Mouse (Mus musculus): ENCODE results near the gene Zfp668.

The Zfp668 gene

DNA sequence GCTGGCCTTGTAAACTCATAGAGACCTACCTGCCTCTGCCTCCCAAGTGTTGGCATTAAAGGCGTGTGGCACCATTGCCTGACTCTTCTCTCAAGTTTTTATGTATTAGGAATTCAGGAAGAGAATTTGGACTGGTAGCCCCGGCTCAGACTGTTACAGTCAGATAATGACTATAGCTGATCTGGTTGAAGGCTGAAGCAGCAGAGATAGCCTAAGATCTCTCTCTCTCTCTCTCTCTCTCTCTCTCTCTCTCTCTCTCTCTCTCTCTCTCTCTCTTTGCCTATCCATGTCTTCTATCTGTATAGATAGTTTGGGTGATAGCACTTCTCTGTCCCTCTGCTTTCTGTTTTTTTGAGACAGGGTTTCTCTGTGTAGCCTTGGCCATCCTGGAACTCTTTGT, 25.1 kb upstream of the Zfp668 start:
- ChIA-PET POLR2A (no interaction called here), CTCF (no interaction called here)

- ChIA-PET CTCF (no interaction called here), POLR2A (interaction anchor here in 2 of 4 experiments (1.0 to 5.5 kb wide), 8 partner anchors 8 to 94 kb away, joined by 3 to 40 read pairs (median 8); partner anchors contain the start of genes Fus (in 1 of the 2), Kat8 (in 1 of the 2) and Prss53 (in 1 of the 2))
Measured at GRCm38 (mm10) chr7:127899997-127900396, 23.4 kb upstream of the Zfp668 start.

DNA sequence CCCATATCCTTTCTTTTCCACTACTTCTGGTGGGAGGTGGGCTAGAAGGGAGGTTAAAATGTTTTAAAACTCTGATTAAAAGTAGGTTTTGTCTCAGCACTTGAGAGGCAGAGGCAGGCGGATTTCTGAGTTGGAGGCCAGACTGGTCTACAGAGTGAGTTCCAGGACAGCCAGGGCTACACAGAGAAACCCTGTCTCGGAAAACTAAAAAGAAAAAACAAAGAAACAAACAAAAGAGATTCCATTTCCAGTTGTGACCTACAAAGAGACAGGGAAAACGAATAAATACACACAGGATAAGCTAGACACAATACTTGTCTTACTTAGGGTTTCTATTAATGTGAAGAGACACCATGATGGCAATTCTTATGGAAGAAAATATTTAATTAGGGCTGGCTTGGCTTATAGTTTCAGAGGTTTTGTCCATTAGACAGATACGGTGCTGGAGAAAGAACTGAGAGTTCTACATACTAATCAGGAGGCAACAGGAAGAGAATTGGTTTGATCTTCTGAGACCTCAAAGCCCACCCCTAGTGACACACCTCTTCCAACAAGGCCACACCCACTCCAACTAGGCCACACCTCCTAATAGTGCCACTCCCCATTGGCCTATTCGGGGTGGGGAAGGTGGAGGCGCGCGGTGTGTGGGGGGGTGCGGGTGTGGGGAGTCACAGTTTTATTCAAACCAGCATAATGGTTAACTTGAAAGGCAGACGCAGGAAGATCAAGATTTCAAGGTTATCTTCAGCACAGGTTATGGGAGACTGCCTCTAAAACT, 21.7 kb upstream of the Zfp668 start:
- ChIA-PET POLR2A (interaction anchor here in 3 of 4 experiments (0.6 to 5.5 kb wide), 20 partner anchors 8 to 121 kb away, joined by 3 to 40 read pairs (median 4); partner anchors contain the start of genes Kat8 (in 3 of the 3), Zfp646 (in 2 of the 3), Zfp668 (in 2 of the 3) and Fus (in 1 of the 3)), CTCF (no interaction called here)

- ChIA-PET POLR2A (interaction anchor here in 3 of 4 experiments (0.6 to 5.5 kb wide), 16 partner anchors 10 to 333 kb away, joined by 3 to 40 read pairs (median 4); partner anchors contain the start of genes Kat8 (in 3 of the 3), Zfp646 (in 2 of the 3), Zfp668 (in 2 of the 3) and Fus (in 1 of the 3)), CTCF (interaction anchor here in 3 of 4 experiments (0.6 to 3.4 kb wide), 3 partner anchors 14 to 24 kb away, joined by 3 to 23 read pairs (median 4); no protein-coding TSS in a partner anchor)
Measured at GRCm38 (mm10) chr7:127897542-127897941, 20.9 kb upstream of the Zfp668 start.

- POLR2A ChIA-PET: interaction anchor here (0.6 to 5.5 kb wide), 31 partner anchors 8 to 119 kb away, joined by 3 to 40 read pairs (median 5); partner anchors contain the start of genes Zfp668 (in 3 of the 4), Bckdk (in 2 of the 4), Fus (in 2 of the 4) and Zfp646 (in 2 of the 4)
- CTCF ChIA-PET: interaction anchor here in 3 of 4 experiments (0.6 to 3.4 kb wide), 8 partner anchors 9 to 221 kb away, joined by 3 to 23 read pairs (median 5); partner anchors contain the start of genes Zfp646 (in 1 of the 3) and Zfp668 (in 1 of the 3)
Measured at GRCm38 (mm10) chr7:127896384-127896783, 19.8 kb upstream of the Zfp668 start.

DNA sequence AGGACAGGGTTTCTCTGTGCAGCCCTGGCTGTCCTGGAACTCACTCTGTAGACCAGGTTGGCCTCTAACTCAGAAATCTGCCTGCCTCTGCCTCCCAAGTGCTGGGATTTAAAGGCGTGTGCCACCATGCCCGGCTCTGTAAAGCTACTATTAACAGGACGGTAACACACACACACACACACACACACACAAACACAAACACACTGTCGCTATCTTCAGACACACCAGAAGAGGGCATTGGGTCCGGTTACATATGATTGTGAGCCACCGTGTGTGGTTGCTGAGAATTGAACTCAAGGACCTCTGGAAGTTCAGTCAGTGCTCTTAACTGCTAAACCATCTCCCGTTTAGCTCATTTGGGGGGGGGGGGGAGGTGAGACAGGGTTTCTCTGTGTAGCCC, 19.3 kb upstream of the Zfp668 start:
- CTCF ChIA-PET: interaction anchor here (0.6 to 3.4 kb wide), 20 partner anchors 8 to 715 kb away, joined by 3 to 23 read pairs (median 4); partner anchors contain the start of genes Bckdk (in 2 of the 4), Zfp668 (in 2 of the 4), 9130023H24Rik (in 1 of the 4) and Armc5 (in 1 of the 4)

DNA sequence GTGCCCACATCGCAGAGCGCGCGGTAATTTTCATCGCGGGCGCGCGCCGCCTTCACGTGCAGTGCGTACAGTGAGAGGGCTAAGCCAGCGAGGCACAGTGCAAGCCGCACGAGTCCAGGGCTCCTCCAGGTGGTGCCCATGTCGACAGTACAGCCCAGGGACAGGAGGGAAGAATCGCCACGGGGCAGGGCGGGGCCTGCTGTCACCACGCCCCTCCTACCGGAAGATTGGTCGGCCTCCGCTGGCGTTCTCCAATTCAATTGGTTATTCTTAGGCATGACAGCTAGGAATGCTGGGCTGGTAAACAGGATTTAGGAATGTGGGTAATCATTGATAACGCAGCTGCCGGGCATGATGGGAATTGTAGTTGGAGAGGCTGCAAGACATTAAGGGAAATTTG, 18.8 kb upstream of the Zfp668 start, which contains the start of the genes Gm21974 and Vkorc1:
Gene Gm21974, minus strand, starts transcription at position 13 of the 400 bp plus-strand sequence.
Gene Vkorc1, minus strand, starts transcription at position 176 of the 400 bp plus-strand sequence.
- POLR2A ChIA-PET: interaction anchor here (0.7 to 5.5 kb wide), 61 partner anchors 8 to 566 kb away, joined by 3 to 40 read pairs (median 4); partner anchors contain the start of genes Zfp646 (in 4 of the 4), Kat8 (in 3 of the 4), Zfp668 (in 3 of the 4) and Bckdk (in 2 of the 4)

More for the DNA sequence above, 19.3 kb upstream of the Zfp668 start:
- POLR2A ChIA-PET: interaction anchor here (0.7 to 5.5 kb wide), 61 partner anchors 8 to 566 kb away, joined by 3 to 40 read pairs (median 4); partner anchors contain the start of genes Zfp646 (in 4 of the 4), Kat8 (in 3 of the 4), Zfp668 (in 3 of the 4) and Bckdk (in 2 of the 4)

GRCm38 (mm10) chr7:127894480-127894879, 17.9 kb upstream of the Zfp668 start:
- ChIA-PET CTCF (interaction anchor here in 3 of 4 experiments (0.7 to 3.4 kb wide), 8 partner anchors 9 to 237 kb away, joined by 3 to 23 read pairs (median 4); partner anchors contain the start of gene Bckdk (in 1 of the 3)), POLR2A (interaction anchor here in 2 of 4 experiments (1.0 to 5.5 kb wide), 24 partner anchors 7 to 78 kb away, joined by 3 to 40 read pairs (median 10); partner anchors contain the start of genes Bckdk (in 2 of the 2), Kat8 (in 2 of the 2), Zfp646 (in 2 of the 2) and Zfp668 (in 2 of the 2))

More for the DNA sequence above, 18.8 kb upstream of the Zfp668 start, which contains the start of the genes Gm21974 and Vkorc1:
- CTCF ChIA-PET: interaction anchor here (0.5 to 3.4 kb wide), 22 partner anchors 8 to 715 kb away, joined by 3 to 23 read pairs (median 5); partner anchors contain the start of genes Bckdk (in 2 of the 4), Zfp668 (in 2 of the 4), 9130023H24Rik (in 1 of the 4) and Armc5 (in 1 of the 4)

DNA sequence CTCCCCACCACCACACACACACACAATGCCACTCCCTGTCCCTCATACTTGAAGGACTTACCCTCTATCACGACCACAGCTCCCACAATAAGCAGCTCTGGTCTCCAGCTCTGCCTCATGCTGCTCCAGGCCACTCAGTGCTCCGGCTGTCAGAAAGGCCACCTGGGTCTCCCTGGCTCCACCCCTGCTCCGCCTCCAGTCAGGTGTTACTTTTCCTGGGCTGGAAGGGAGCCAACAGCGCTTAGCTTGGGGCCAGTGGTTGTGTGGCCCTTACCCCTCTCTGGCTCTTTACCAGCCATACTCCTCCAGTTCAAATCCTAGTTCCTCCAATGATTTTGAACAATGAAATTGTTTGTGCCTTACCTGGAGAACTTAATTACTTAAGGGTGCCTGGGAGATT, 14.2 kb upstream of the Zfp668 start, which contains the start of gene Prss53:
Gene Prss53, minus strand, starts transcription at position 173 of the 400 bp plus-strand sequence.
- CTCF ChIA-PET: interaction anchor here in 2 of 4 experiments (0.7 to 1.5 kb wide), 2 partner anchors 9 to 218 kb away, joined by 3 to 5 read pairs; no protein-coding TSS in a partner anchor
- POLR2A ChIA-PET: interaction anchor here in 3 of 4 experiments (0.6 to 7.8 kb wide), 24 partner anchors 8 to 1040 kb away, joined by 3 to 72 read pairs (median 4); partner anchors contain the start of genes Kat8 (in 2 of the 3), Zfp646 (in 2 of the 3), Hsd3b7 (in 1 of the 3) and Zfp668 (in 1 of the 3)

DNA sequence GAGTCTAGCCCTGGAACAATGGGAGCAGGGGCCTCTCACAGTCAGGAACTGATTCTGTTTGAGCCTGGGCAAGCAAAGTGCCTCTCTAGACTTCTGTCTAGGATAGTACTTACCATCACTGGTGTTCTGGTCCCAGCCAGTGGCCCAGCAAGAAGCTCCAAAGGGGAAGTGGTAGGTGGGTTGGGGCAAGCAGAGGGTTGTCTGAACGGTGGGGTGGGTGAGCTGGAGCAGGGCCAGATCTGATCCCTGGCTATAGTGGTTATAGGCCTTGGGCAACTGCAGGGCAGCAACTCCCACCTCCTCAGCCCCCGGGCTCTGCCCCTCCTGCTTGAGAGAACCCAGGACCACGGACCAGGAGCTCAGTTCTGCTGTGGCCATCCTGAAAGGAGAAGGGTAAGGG, 12.2 kb upstream of the Zfp668 start:
- ChIA-PET CTCF (interaction anchor here in 1 of 4 experiments (1.1 kb wide), 1 partner anchor 18 kb away, joined by 3 read pairs; no protein-coding TSS in a partner anchor), POLR2A (interaction anchor here (0.5 to 7.8 kb wide), 19 partner anchors 8 to 361 kb away, joined by 3 to 72 read pairs (median 4); partner anchors contain the start of genes Kat8 (in 2 of the 4), Zfp646 (in 2 of the 4), Zfp668 (in 2 of the 4) and Bckdk (in 1 of the 4))

GRCm38 (mm10) chr7:127887781-127888180, 11.2 kb upstream of the Zfp668 start:
- POLR2A ChIA-PET: interaction anchor here in 3 of 4 experiments (0.6 to 7.8 kb wide), 34 partner anchors 8 to 160 kb away, joined by 3 to 72 read pairs (median 5); partner anchors contain the start of genes Kat8 (in 3 of the 3), Bckdk (in 2 of the 3), Gm21974 (in 2 of the 3) and Vkorc1 (in 2 of the 3)
- CTCF ChIA-PET: interaction anchor here in 3 of 4 experiments (0.7 to 2.4 kb wide), 7 partner anchors 8 to 837 kb away, joined by 3 to 8 read pairs (median 4); partner anchors contain the start of genes Gm21974 (in 1 of the 3), Kat8 (in 1 of the 3) and Vkorc1 (in 1 of the 3)

DNA sequence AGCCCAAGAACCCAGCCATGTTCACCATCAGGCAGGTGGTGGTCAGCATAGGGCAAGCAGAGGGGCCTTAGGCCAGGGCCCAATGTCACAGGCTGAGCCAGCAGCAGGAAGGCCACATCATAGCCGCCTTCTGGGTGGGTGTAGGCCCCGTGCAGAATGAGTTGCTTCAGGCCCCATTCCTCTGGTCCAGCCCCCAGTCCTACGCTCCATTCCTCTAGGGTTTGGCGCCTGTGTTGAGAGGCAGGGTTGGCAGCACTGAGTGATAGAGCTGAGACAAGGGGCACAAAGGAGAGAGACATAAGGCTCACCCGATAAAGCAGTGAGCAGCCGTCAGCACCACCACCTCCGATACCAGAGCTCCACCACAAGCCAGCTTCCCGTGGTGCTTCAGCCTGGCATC, 10.6 kb upstream of the Zfp668 start:
- ChIA-PET POLR2A (interaction anchor here in 3 of 4 experiments (1.0 to 7.8 kb wide), 30 partner anchors 8 to 159 kb away, joined by 3 to 72 read pairs (median 6); partner anchors contain the start of genes Kat8 (in 3 of the 3), Bckdk (in 2 of the 3), Gm21974 (in 2 of the 3) and Vkorc1 (in 2 of the 3)), CTCF (interaction anchor here in 2 of 4 experiments (0.6 to 2.4 kb wide), 6 partner anchors 8 to 213 kb away, joined by 3 to 8 read pairs (median 4); partner anchors contain the start of genes Gm21974 (in 1 of the 2), Kat8 (in 1 of the 2) and Vkorc1 (in 1 of the 2))

GRCm38 (mm10) chr7:127886551-127886950, 9.9 kb upstream of the Zfp668 start:
- ChIA-PET CTCF (interaction anchor here in 1 of 4 experiments (0.8 to 2.4 kb wide), 3 partner anchors 9 to 212 kb away, joined by 4 to 8 read pairs (median 6); partner anchors contain the start of gene Vkorc1), POLR2A (interaction anchor here in 3 of 4 experiments (0.6 to 7.8 kb wide), 19 partner anchors 9 to 381 kb away, joined by 3 to 72 read pairs (median 6); partner anchors contain the start of genes Gm21974 (in 2 of the 3), Kat8 (in 2 of the 3), Vkorc1 (in 2 of the 3) and Zfp646 (in 2 of the 3))

- ChIA-PET POLR2A (interaction anchor here in 3 of 4 experiments (0.6 to 7.8 kb wide), 17 partner anchors 10 to 630 kb away, joined by 3 to 72 read pairs (median 3); partner anchors contain the start of genes Gm21974 (in 2 of the 3), Kat8 (in 2 of the 3), Vkorc1 (in 2 of the 3) and Zfp646 (in 2 of the 3)), CTCF (interaction anchor here in 1 of 4 experiments (0.8 to 2.4 kb wide), 2 partner anchors 10 to 33 kb away, joined by 6 to 8 read pairs; partner anchors contain the start of gene Vkorc1)
Measured at GRCm38 (mm10) chr7:127885951-127886350, 9.3 kb upstream of the Zfp668 start.

DNA sequence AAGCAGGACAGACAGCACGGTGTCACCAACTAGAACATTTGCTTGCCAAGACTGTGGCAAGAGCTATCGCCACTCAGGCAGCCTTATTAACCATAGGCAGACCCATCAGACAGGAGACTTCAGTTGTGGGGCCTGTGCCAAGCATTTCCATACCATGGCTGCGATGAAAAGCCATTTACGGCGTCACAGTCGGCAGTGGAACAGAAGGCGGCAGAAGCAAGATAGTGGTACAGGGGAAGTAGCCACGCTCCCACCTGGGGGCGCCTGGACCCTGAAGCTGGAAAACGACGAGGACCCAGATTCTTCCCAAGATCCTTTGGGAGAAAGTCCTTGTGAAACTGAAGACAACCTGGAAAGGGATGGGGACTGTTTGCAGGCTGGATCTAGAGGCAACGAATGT, 3.8 kb upstream of the Zfp668 start:
- CTCF ChIA-PET: no interaction called here

GRCm38 (mm10) chr7:127879301-127879700, 2.7 kb upstream of the Zfp668 start:
- POLR2A ChIA-PET: interaction anchor here (0.6 to 2.0 kb wide), 9 partner anchors 9 to 248 kb away, joined by 3 to 8 read pairs (median 4); partner anchors contain the start of genes Prss53 (in 2 of the 4), Bckdk (in 1 of the 4), Gm21974 (in 1 of the 4) and Pycard (in 1 of the 4)
- CTCF ChIA-PET: interaction anchor here in 1 of 4 experiments (0.8 kb wide), 1 partner anchor 63 kb away, joined by 3 read pairs; no protein-coding TSS in a partner anchor

More for the DNA sequence above, 3.8 kb upstream of the Zfp668 start:
- POLR2A ChIA-PET: interaction anchor here in 3 of 4 experiments (0.6 to 2.0 kb wide), 9 partner anchors 9 to 419 kb away, joined by 3 to 8 read pairs (median 4); partner anchors contain the start of genes Gm21974 (in 1 of the 3), Prss53 (in 1 of the 3) and Vkorc1 (in 1 of the 3)

Measured in embryonic stem cell, embryonic (primary cell).